Mouse (Mus musculus) intestine, embryonic 16.5 days (tissue): ENCODE results near the gene Olfr467. TPM values are rescaled to one million over a fixed set of nuclear protein-coding genes. Genes with fewer than 3 reads are reported as not detected.
"Not testable (repeated sequence)": the region's sequence is repeated elsewhere in the genome, so short reads cannot be mapped to it uniquely, and the experiment has no call there.

Source experiments
- ATAC-seq: fragments of 200-750 bp; cut with Nextera tagmentation; 2 replicates; pipeline ENCODE4 v1.8.0; 2017; ENCODE audit warnings: moderate TSS enrichment, moderate library complexity
- H3K27ac ChIP-seq: fragments of 300-500 bp; sonication (generic); 2 replicates; pipeline ENCODE4 v1.5.1; 2014; ENCODE audit warnings: mild to moderate bottlenecking, low read length
- H3K27me3 ChIP-seq: fragments of 300-500 bp; sonication (generic); replicated peaks from 2 replicates; pipeline ENCODE4 v1.6.1; 2014; ENCODE audit warnings: low read length, control low read depth, mixed read lengths; ENCODE audit not compliant: control insufficient read depth, insufficient read depth
- H3K36me3 ChIP-seq: fragments of 300-500 bp; sonication (generic); 2 replicates; pipeline ENCODE4 v1.6.1; 2014; ENCODE audit warnings: low read length, control low read depth; ENCODE audit not compliant: control insufficient read depth, insufficient read depth
- H3K4me1 ChIP-seq: fragments of 300-500 bp; sonication (generic); 2 replicates; pipeline ENCODE4 v1.6.1; 2014; ENCODE audit warnings: low read length, control low read depth, mixed read lengths; ENCODE audit not compliant: control insufficient read depth, insufficient read depth
- H3K4me2 ChIP-seq: fragments of 300-500 bp; sonication (generic); 2 replicates; pipeline ENCODE4 v1.6.1; 2014; ENCODE audit warnings: low read depth, low read length, control low read depth
- H3K4me3 ChIP-seq: fragments of 300-500 bp; sonication (generic); 2 replicates; pipeline ENCODE4 v1.5.1; 2014; ENCODE audit warnings: mild to moderate bottlenecking, low read length
- H3K9ac ChIP-seq: fragments of 300-500 bp; sonication (generic); 2 replicates; pipeline ENCODE4 v1.6.1; 2014; ENCODE audit warnings: low read depth, low read length
- H3K9me3 ChIP-seq: fragments of 300-500 bp; sonication (generic); 2 replicates; pipeline ENCODE4 v1.6.1; 2016; ENCODE audit warnings: low read length, control low read depth; ENCODE audit not compliant: control insufficient read depth
- WGBS: fragments of 180-500 bp; shearing (Covaris S2); extraction: QIAGEN DNeasy Blood & Tissue Kit; methylation state at CpG from one replicate; pipeline ENCODE4 v1.1.7; 2014; 5-methylcytosine and 5-hydroxymethylcytosine counted together
- polyA plus RNA-seq: library from polyadenylated mRNA; unstranded; fragments of >200 nt; fragmentation: Nextera tagmentation; extraction: Ambion mirVana; gene quantifications from 2 replicates; pipeline ENCODE4 v1.2.1, GENCODE M21; 2015

The Olfr467 gene
- polyA plus RNA-seq, 1 experiment from 2014 or later, result not detected

GRCm38 (mm10) chr7:107825441-107825840 is 13.4 kb downstream of the Olfr467 start, which contains the start of gene Olfr469:
Olfr469 (minus strand) TSS chr7:107825541.
- not testable (repeated sequence) for H3K36me3 ChIP-seq, H3K4me3 ChIP-seq, ATAC-seq, H3K27me3 ChIP-seq, H3K9ac ChIP-seq, H3K27ac ChIP-seq, H3K9me3 ChIP-seq, H3K4me2 ChIP-seq, H3K4me1 ChIP-seq

DNA sequence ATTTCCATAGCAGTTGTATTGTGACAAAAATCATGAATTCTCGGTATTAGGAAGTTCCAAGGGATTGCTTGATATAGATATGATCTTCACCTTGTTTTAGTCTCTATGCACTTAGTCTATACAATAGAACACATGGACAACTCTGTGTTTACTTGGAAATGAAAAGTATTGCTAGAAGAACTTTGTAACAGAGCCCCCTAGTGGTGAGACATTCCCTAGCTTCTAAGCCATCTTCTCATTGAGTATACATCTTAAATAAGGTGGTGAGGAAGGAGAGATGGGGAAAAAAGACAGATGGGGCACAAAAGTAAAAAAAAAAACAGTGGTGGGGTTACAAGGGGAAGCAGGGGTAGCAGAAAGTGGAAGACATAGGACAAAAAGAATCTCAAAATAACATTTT is 29.7 kb downstream of the Olfr467 start:
- ATAC-seq, result no peak
- Histone ChIP-seq H3K27ac (no peak overlapping the region), H3K4me1 (no peaks in the 10 kb centered on the region), H3K27me3 (no peaks in the 10 kb centered on the region), H3K4me2 (no peak overlapping the region), H3K36me3 (no peaks in the 10 kb centered on the region), H3K9ac (no peak overlapping the region), H3K4me3 (no peak overlapping the region), H3K9me3 (no peaks in the 10 kb centered on the region)
- 87% methylated on average over 1 of the region's 1 CpGs for WGBS

- not testable (repeated sequence) for H3K9ac ChIP-seq, H3K4me2 ChIP-seq, H3K4me3 ChIP-seq, H3K9me3 ChIP-seq, H3K4me1 ChIP-seq, ATAC-seq, H3K36me3 ChIP-seq, H3K27ac ChIP-seq, H3K27me3 ChIP-seq
- 66% methylated on average over 1 of the region's 1 CpGs for WGBS
Measured at GRCm38 (mm10) chr7:107847390-107847789, 35.3 kb downstream of the Olfr467 start, which contains the start of gene Olfr470. Olfr470 (minus strand) TSS chr7:107847490.

Other genes with a start within 250 kb of the Olfr467 start
- gene Olfml1, start 244.8 kb upstream of the Olfr467 start, polyA plus RNA-seq, result 9.6 and 11.1 TPM in 2 replicates
- 13.7 and 14.7 TPM in 2 replicates for gene Ppfibp2, start 217.1 kb upstream of the Olfr467 start, polyA plus RNA-seq
- gene 5330417H12Rik, start 187.1 kb upstream of the Olfr467 start, polyA plus RNA-seq, result not detected in 2 replicates
- gene Cyb5r2, start 54.2 kb upstream of the Olfr467 start, polyA plus RNA-seq, result 0.11 and 0.12 TPM in 2 replicates
- not detected in 2 replicates for gene Ovch2, start 11.1 kb upstream of the Olfr467 start, polyA plus RNA-seq
- gene Olfr469, start 13.3 kb downstream of the Olfr467 start, polyA plus RNA-seq, result not detected in 2 replicates
- gene Olfr470, start 35.2 kb downstream of the Olfr467 start, polyA plus RNA-seq, result not detected in 2 replicates
- not detected in 2 replicates for gene Olfr472, start 85.6 kb downstream of the Olfr467 start, polyA plus RNA-seq
- not detected in 2 replicates for gene Olfr473, start 118.2 kb downstream of the Olfr467 start, polyA plus RNA-seq
- not detected in 2 replicates for gene Olfr474, start 142.4 kb downstream of the Olfr467 start, polyA plus RNA-seq
- not detected in 2 replicates for gene Olfr476, start 152.5 kb downstream of the Olfr467 start, polyA plus RNA-seq
- not detected in 2 replicates for gene Olfr477, start 174.4 kb downstream of the Olfr467 start, polyA plus RNA-seq
- gene Olfr478, start 221.7 kb downstream of the Olfr467 start, polyA plus RNA-seq, result not detected in 2 replicates
- not detected in 2 replicates for gene Olfr479, start 238.4 kb downstream of the Olfr467 start, polyA plus RNA-seq